Mouse (Mus musculus): ENCODE results near the gene Gm42791. TPM values are rescaled to one million over a fixed set of nuclear protein-coding genes. Genes with fewer than 3 reads are reported as not detected.

Gene Gm42791
- polyA plus RNA-seq, 1 experiment from 2014 or later: 8.6 TPM

- H3K9ac ChIP-seq: no peak overlapping the region
- H3K4me3 ChIP-seq: no peak overlapping the region
- no peaks in the 10 kb centered on the region for H3K27me3 ChIP-seq (replicated peaks)
- H3K9me3 ChIP-seq: no peaks in the 10 kb centered on the region
- H3K27ac ChIP-seq: no peak overlapping the region
- no peak overlapping the region for H3K4me2 ChIP-seq
- H3K4me1 ChIP-seq: no peaks in the 10 kb centered on the region
- ATAC-seq (replicated peaks): no peak
- WGBS: 92% methylated on average over 8 of the region's 8 CpGs
- peaks cover 16% of the 10 kb centered on the region; the same call in 1 of the 2 replicates for H3K36me3 ChIP-seq (replicated peaks)
Observed at GRCm38 (mm10) chr5:148873116-148873515, 121.8 kb downstream of the Gm42791 start.

- Histone ChIP-seq H3K4me2 (no peak overlapping the region), H3K27ac (no peak overlapping the region), H3K27me3 (replicated peaks) (no peaks in the 10 kb centered on the region), H3K4me3 (no peak overlapping the region), H3K9me3 (no peaks in the 10 kb centered on the region), H3K9ac (no peak overlapping the region), H3K4me1 (peaks cover 5% of the 10 kb centered on the region; the same call in 1 of the 2 replicates), H3K36me3 (replicated peaks) (no peaks in the 10 kb centered on the region)
- no peak for ATAC-seq (replicated peaks)
- WGBS: 42% methylated on average over 3 of the region's 3 CpGs
Observed at GRCm38 (mm10) chr5:148869583-148869982, 125.4 kb downstream of the Gm42791 start.

- H3K9ac ChIP-seq: no peak overlapping the region
- H3K4me3 ChIP-seq: no peak overlapping the region
- ATAC-seq (replicated peaks): no peak
- no peak overlapping the region for H3K4me2 ChIP-seq
- peaks cover 5% of the 10 kb centered on the region; the same call in 1 of the 2 replicates for H3K4me1 ChIP-seq
- no peaks in the 10 kb centered on the region for H3K27me3 ChIP-seq (replicated peaks)
- H3K27ac ChIP-seq: no peak overlapping the region
- H3K36me3 ChIP-seq (replicated peaks): no peaks in the 10 kb centered on the region
- WGBS: 80% methylated on average over 6 of the region's 6 CpGs
- no peaks in the 10 kb centered on the region for H3K9me3 ChIP-seq
Observed at GRCm38 (mm10) chr5:148867766-148868165, 127.2 kb downstream of the Gm42791 start.

- no peaks in the 10 kb centered on the region for H3K9me3 ChIP-seq
- H3K27me3 ChIP-seq (replicated peaks): no peaks in the 10 kb centered on the region
- no peak overlapping the region for H3K27ac ChIP-seq
- H3K4me2 ChIP-seq: no peak overlapping the region
- WGBS: 90% methylated on average over 7 of the region's 7 CpGs
- H3K9ac ChIP-seq: no peak overlapping the region
- no peak overlapping the region for H3K4me3 ChIP-seq
- ATAC-seq (replicated peaks): no peak
- H3K4me1 ChIP-seq: peaks cover 5% of the 10 kb centered on the region; the same call in 1 of the 2 replicates
- no peaks in the 10 kb centered on the region for H3K36me3 ChIP-seq (replicated peaks)
Observed at GRCm38 (mm10) chr5:148867171-148867570, 127.8 kb downstream of the Gm42791 start.

GRCm38 (mm10) chr5:148866571-148866970 lies 128.4 kb downstream of the Gm42791 start:
- H3K9ac ChIP-seq: no peak overlapping the region
- ATAC-seq (replicated peaks): no peak
- H3K27ac ChIP-seq: no peak overlapping the region
- 88% methylated on average over 10 of the region's 10 CpGs for WGBS
- H3K27me3 ChIP-seq (replicated peaks): no peaks in the 10 kb centered on the region
- no peaks in the 10 kb centered on the region for H3K9me3 ChIP-seq
- H3K36me3 ChIP-seq (replicated peaks): no peaks in the 10 kb centered on the region
- peaks cover 5% of the 10 kb centered on the region; the same call in 1 of the 2 replicates for H3K4me1 ChIP-seq
- H3K4me2 ChIP-seq: no peak overlapping the region
- no peak overlapping the region for H3K4me3 ChIP-seq

- H3K4me3 ChIP-seq: no peak overlapping the region
- 66% methylated on average over 6 of the region's 6 CpGs for WGBS
- no peaks in the 10 kb centered on the region for H3K36me3 ChIP-seq (replicated peaks)
- peaks cover 5% of the 10 kb centered on the region; the same call in 1 of the 2 replicates for H3K4me1 ChIP-seq
- no peak overlapping the region for H3K27ac ChIP-seq
- H3K9ac ChIP-seq: no peak overlapping the region
- H3K27me3 ChIP-seq (replicated peaks): no peaks in the 10 kb centered on the region
- no peak for ATAC-seq (replicated peaks)
- H3K9me3 ChIP-seq: no peaks in the 10 kb centered on the region
- no peak overlapping the region for H3K4me2 ChIP-seq
Observed at GRCm38 (mm10) chr5:148863409-148863808, 131.5 kb downstream of the Gm42791 start.

GRCm38 (mm10) chr5:148862853-148863252 lies 132.1 kb downstream of the Gm42791 start:
- Histone ChIP-seq H3K4me3 (no peak overlapping the region), H3K27ac (no peak overlapping the region), H3K27me3 (replicated peaks) (no peaks in the 10 kb centered on the region), H3K4me1 (peaks cover 5% of the 10 kb centered on the region; the same call in 1 of the 2 replicates), H3K36me3 (replicated peaks) (no peaks in the 10 kb centered on the region), H3K4me2 (no peak overlapping the region), H3K9me3 (no peaks in the 10 kb centered on the region), H3K9ac (no peak overlapping the region)
- ATAC-seq (replicated peaks): no peak
- WGBS: 69% methylated on average over 10 of the region's 10 CpGs

GRCm38 (mm10) chr5:148862136-148862535 lies 132.8 kb downstream of the Gm42791 start:
- H3K4me2 ChIP-seq: no peak overlapping the region
- ATAC-seq (replicated peaks): no peak
- 69% methylated on average over 8 of the region's 8 CpGs for WGBS
- H3K27me3 ChIP-seq (replicated peaks): no peaks in the 10 kb centered on the region
- H3K9me3 ChIP-seq: no peaks in the 10 kb centered on the region
- H3K4me3 ChIP-seq: no peak overlapping the region
- no peak overlapping the region for H3K9ac ChIP-seq
- no peak overlapping the region for H3K27ac ChIP-seq
- peaks cover 5% of the 10 kb centered on the region; the same call in 1 of the 2 replicates for H3K4me1 ChIP-seq
- H3K36me3 ChIP-seq (replicated peaks): no peaks in the 10 kb centered on the region

- no peak overlapping the region for H3K27ac ChIP-seq
- no peak overlapping the region for H3K9ac ChIP-seq
- no peak overlapping the region for H3K4me2 ChIP-seq
- H3K9me3 ChIP-seq: no peaks in the 10 kb centered on the region
- H3K27me3 ChIP-seq (replicated peaks): no peaks in the 10 kb centered on the region
- 93% methylated on average over 3 of the region's 3 CpGs for WGBS
- no peak for ATAC-seq (replicated peaks)
- H3K36me3 ChIP-seq (replicated peaks): no peaks in the 10 kb centered on the region
- H3K4me1 ChIP-seq: peaks cover 15% of the 10 kb centered on the region
- H3K4me3 ChIP-seq: no peak overlapping the region
Observed at GRCm38 (mm10) chr5:148857522-148857921, 137.4 kb downstream of the Gm42791 start.

- no peaks in the 10 kb centered on the region for H3K9me3 ChIP-seq
- H3K4me2 ChIP-seq: no peak overlapping the region
- no peak overlapping the region for H3K9ac ChIP-seq
- 82% methylated on average over 8 of the region's 8 CpGs for WGBS
- no peak overlapping the region for H3K4me3 ChIP-seq
- no peaks in the 10 kb centered on the region for H3K27me3 ChIP-seq (replicated peaks)
- H3K4me1 ChIP-seq: peaks cover 15% of the 10 kb centered on the region
- ATAC-seq (replicated peaks): no peak
- no peak overlapping the region; the same call in 1 of the 2 replicates for H3K27ac ChIP-seq
- H3K36me3 ChIP-seq (replicated peaks): no peaks in the 10 kb centered on the region
Observed at GRCm38 (mm10) chr5:148855047-148855446, 139.9 kb downstream of the Gm42791 start.

GRCm38 (mm10) chr5:148854166-148854565 lies 140.8 kb downstream of the Gm42791 start:
- ATAC-seq (replicated peaks): peak; percentile 90
- WGBS: 28% methylated on average over 5 of the region's 5 CpGs

GRCm38 (mm10) chr5:148849516-148849915 lies 145.4 kb downstream of the Gm42791 start:
- Histone ChIP-seq H3K4me3 (no peak overlapping the region), H3K36me3 (replicated peaks) (no peaks in the 10 kb centered on the region), H3K9ac (no peak overlapping the region), H3K4me2 (no peak overlapping the region), H3K4me1 (peaks cover 8% of the 10 kb centered on the region), H3K27me3 (replicated peaks) (no peaks in the 10 kb centered on the region), H3K27ac (no peak overlapping the region), H3K9me3 (no peaks in the 10 kb centered on the region)
- ATAC-seq (replicated peaks): no peak
- 91% methylated on average over 6 of the region's 6 CpGs for whole genome bisulfite sequencing

More at GRCm38 (mm10) chr5:148854166-148854565, 140.8 kb downstream of the Gm42791 start:
- Histone ChIP-seq H3K4me3 (no peak overlapping the region), H3K9ac (no peak overlapping the region), H3K4me2 (no peak overlapping the region), H3K36me3 (replicated peaks) (no peaks in the 10 kb centered on the region), H3K4me1 (peaks cover 15% of the 10 kb centered on the region), H3K27me3 (replicated peaks) (no peaks in the 10 kb centered on the region), H3K9me3 (no peaks in the 10 kb centered on the region), H3K27ac (peak overlapping the region; percentile 51)

- Histone ChIP-seq H3K4me3 (no peak overlapping the region), H3K27me3 (replicated peaks) (no peaks in the 10 kb centered on the region), H3K4me2 (no peak overlapping the region), H3K9me3 (no peaks in the 10 kb centered on the region), H3K27ac (no peak overlapping the region), H3K9ac (no peak overlapping the region), H3K36me3 (replicated peaks) (no peaks in the 10 kb centered on the region), H3K4me1 (no peaks in the 10 kb centered on the region)
- ATAC-seq (replicated peaks): no peak
- 95% methylated on average over 5 of the region's 5 CpGs for WGBS
Observed at GRCm38 (mm10) chr5:148847032-148847431, 147.9 kb downstream of the Gm42791 start.

All from midbrain, embryonic 15.5 days (tissue).